Mouse (Mus musculus) stomach, postnatal 0 days (tissue): ENCODE data around the gene Kif1c. TPM values are rescaled to one million over a fixed set of nuclear protein-coding genes. Genes with fewer than 3 reads are reported as not detected.
A peak's percentile ranks its signal among the peaks of the same experiment; 100 is the strongest.
"Not testable (repeated sequence)": the region's sequence is repeated elsewhere in the genome, so short reads cannot be mapped to it uniquely, and the experiment has no call there.

Experiments
- ATAC-seq: fragments of 200-750 bp; cut with Nextera tagmentation; 2 replicates; pipeline ENCODE4 v1.8.0; 2017; ENCODE audit not compliant: low FRiP score, low TSS enrichment
- DNase-seq: peaks from one replicate; pipeline ENCODE4 v3.0.0-alpha.2; 2016; ENCODE audit warnings: low spot score
- H3K27ac ChIP-seq: fragments of 300-500 bp; sonication (generic); replicated peaks from 2 replicates; pipeline ENCODE4 v1.5.1; 2014; ENCODE audit warnings: mild to moderate bottlenecking, control low read depth
- H3K27me3 ChIP-seq: fragments of 300-500 bp; sonication (generic); 2 replicates; pipeline ENCODE4 v1.6.1; 2014; ENCODE audit warnings: low read length; ENCODE audit not compliant: control insufficient read depth, insufficient read depth
- H3K36me3 ChIP-seq: fragments of 300-500 bp; sonication (generic); 2 replicates; pipeline ENCODE4 v1.6.1; 2014; ENCODE audit warnings: low read length, mixed read lengths; ENCODE audit not compliant: control insufficient read depth, insufficient read depth
- H3K4me1 ChIP-seq: fragments of 300-500 bp; sonication (generic); replicated peaks from 2 replicates; pipeline ENCODE4 v1.6.1; 2014; ENCODE audit warnings: antibody characterized with exemption; ENCODE audit not compliant: control insufficient read depth, insufficient read depth
- H3K4me2 ChIP-seq: fragments of 300-500 bp; sonication (generic); replicated peaks from 2 replicates; pipeline ENCODE4 v1.6.1; 2014; ENCODE audit warnings: low read depth, mild to moderate bottlenecking, control low read depth, moderate library complexity
- H3K4me3 ChIP-seq: fragments of 300-500 bp; sonication (generic); 2 replicates; pipeline ENCODE4 v1.5.1; 2014; ENCODE audit warnings: low read depth, low read length, control low read depth
- H3K9ac ChIP-seq: fragments of 300-500 bp; sonication (generic); 2 replicates; pipeline ENCODE4 v1.6.1; 2014; ENCODE audit warnings: mild to moderate bottlenecking, low read length, control low read depth, mixed read lengths
- H3K9me3 ChIP-seq: fragments of 300-500 bp; sonication (generic); 2 replicates; pipeline ENCODE4 v1.6.1; 2016; ENCODE audit warnings: low read length; ENCODE audit not compliant: control insufficient read depth
- CTCF ChIP-seq: IDR thresholded peaks from 2 replicates; pipeline ENCODE4 v1.5.1; 2016; ENCODE audit warnings: antibody characterized with exemption, low read depth, mild to moderate bottlenecking, moderate library complexity
- EP300 ChIP-seq: optimal IDR thresholded peaks from 2 replicates; pipeline ENCODE3; 2016; ENCODE audit warnings: antibody characterized with exemption
- WGBS: fragments of 180-500 bp; shearing (Covaris S2); extraction: QIAGEN DNeasy Blood & Tissue Kit; methylation state at CpG from one replicate; pipeline ENCODE4 v1.1.7; 2014; 5-methylcytosine and 5-hydroxymethylcytosine counted together
- polyA plus RNA-seq: library from polyadenylated mRNA; unstranded; fragments of >200 nt; fragmentation: Nextera tagmentation; extraction: Ambion mirVana; gene quantifications from 2 replicates; pipeline ENCODE4 v1.2.1, GENCODE M21; 2015

Gene Kif1c
- polyA plus RNA-seq, 1 experiment from 2014 or later: 4.7 TPM

- TF ChIP-seq CTCF (no peak), EP300 (no peak)
- Histone ChIP-seq H3K27ac (no peak overlapping the region), H3K9ac (no peak overlapping the region)
These were observed 54.1 kb downstream of the Kif1c start for GRCm38 (mm10) chr11:70754476-70754875.

GRCm38 (mm10) chr11:70754958-70755357, 54.6 kb downstream of the Kif1c start:
- no peak overlapping the region for H3K27ac ChIP-seq
- ATAC-seq: no peak
- no peak for DNase-seq

More at GRCm38 (mm10) chr11:70754476-70754875, 54.1 kb downstream of the Kif1c start:
- no peak for ATAC-seq
- Histone ChIP-seq H3K9me3 (no peaks in the 10 kb centered on the region), H3K4me3 (no peak overlapping the region), H3K36me3 (no peaks in the 10 kb centered on the region), H3K4me2 (no peak overlapping the region), H3K4me1 (no peaks in the 10 kb centered on the region), H3K27me3 (no peaks in the 10 kb centered on the region)
- no peak for DNase-seq
- 59% methylated on average over 4 of the region's 4 CpGs for WGBS

GRCm38 (mm10) chr11:70755645-70756044, 55.3 kb downstream of the Kif1c start:
- WGBS: 9% methylated on average over 7 of the region's 7 CpGs
- peak; percentile 62 for ATAC-seq
- H3K9ac ChIP-seq: no peak overlapping the region
- DNase-seq: peak; percentile 87
- no peaks in the 10 kb centered on the region for H3K27me3 ChIP-seq
- no peak overlapping the region for H3K27ac ChIP-seq
- H3K4me1 ChIP-seq: no peaks in the 10 kb centered on the region
- H3K4me3 ChIP-seq: no peak overlapping the region
- no peaks in the 10 kb centered on the region for H3K36me3 ChIP-seq
- no peaks in the 10 kb centered on the region for H3K9me3 ChIP-seq
- no peak overlapping the region for H3K4me2 ChIP-seq
- TF ChIP-seq CTCF (peak; percentile 98), EP300 (no peak)

More at GRCm38 (mm10) chr11:70754958-70755357, 54.6 kb downstream of the Kif1c start:
- H3K9ac ChIP-seq: no peak overlapping the region
- H3K4me3 ChIP-seq: no peak overlapping the region
- H3K4me1 ChIP-seq: no peaks in the 10 kb centered on the region
- H3K4me2 ChIP-seq: no peak overlapping the region
- TF ChIP-seq EP300 (no peak), CTCF (peak; percentile 57)
- H3K9me3 ChIP-seq: no peaks in the 10 kb centered on the region
- H3K27me3 ChIP-seq: no peaks in the 10 kb centered on the region
- WGBS: 53% methylated on average over 7 of the region's 7 CpGs
- H3K36me3 ChIP-seq: no peaks in the 10 kb centered on the region

DNA sequence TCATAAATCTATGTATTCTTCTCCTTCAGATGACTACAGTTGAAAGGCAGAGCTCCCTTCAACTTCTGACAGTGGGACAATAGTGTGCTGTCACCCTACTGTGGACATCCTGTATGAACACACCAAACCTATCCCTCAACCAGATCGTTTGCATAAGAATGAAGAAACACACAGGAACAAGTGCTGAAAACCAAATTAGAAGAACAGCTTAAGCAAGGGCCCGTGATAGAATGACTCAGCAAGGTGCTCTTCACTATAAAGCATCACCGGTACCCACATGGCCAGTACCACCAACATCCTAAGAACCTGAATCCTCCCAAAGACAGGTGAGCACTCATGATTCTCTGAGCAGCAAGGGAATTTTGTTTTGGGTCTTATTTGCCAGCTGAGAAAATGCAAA, 60.1 kb downstream of the Kif1c start:
- ATAC-seq, H3K9me3 ChIP-seq: not testable (repeated sequence)
- WGBS: 60% methylated on average over 3 of the region's 3 CpGs

GRCm38 (mm10) chr11:70762641-70763040, 62.3 kb downstream of the Kif1c start:
- Histone ChIP-seq H3K4me3 (no peak overlapping the region), H3K4me2 (no peak overlapping the region), H3K27ac (no peak overlapping the region), H3K4me1 (peaks cover 2% of the 10 kb centered on the region; the same call in 1 of the 2 replicates), H3K36me3 (no peaks in the 10 kb centered on the region), H3K9me3 (no peaks in the 10 kb centered on the region), H3K9ac (no peak overlapping the region), H3K27me3 (no peaks in the 10 kb centered on the region)
- ATAC-seq (no peak), DNase-seq (no peak)
- no peak for TF ChIP-seq CTCF
- TF ChIP-seq EP300: no peak
- WGBS: 86% methylated on average over 9 of the region's 9 CpGs

More for the DNA sequence above, 60.1 kb downstream of the Kif1c start:
- H3K4me3 ChIP-seq, H3K4me1 ChIP-seq, H3K9ac ChIP-seq, H3K27me3 ChIP-seq, H3K27ac ChIP-seq, H3K36me3 ChIP-seq, DNase-seq, H3K4me2 ChIP-seq: not testable (repeated sequence)

GRCm38 (mm10) chr11:70763582-70763935, 63.2 kb downstream of the Kif1c start:
- H3K27me3 ChIP-seq: no peaks in the 10 kb centered on the region
- TF ChIP-seq EP300 (no peak), CTCF (no peak)
- WGBS: 27% methylated on average over 3 of the region's 3 CpGs
- peak overlapping the region; percentile 77 for H3K9ac ChIP-seq
- H3K27ac ChIP-seq: peak overlapping the region; percentile 61
- peak overlapping the region; percentile 74 for H3K4me2 ChIP-seq
- H3K9me3 ChIP-seq: no peaks in the 10 kb centered on the region
- H3K4me1 ChIP-seq: peaks cover 2% of the 10 kb centered on the region; the same call in 1 of the 2 replicates
- peak overlapping the region; percentile 65 for H3K4me3 ChIP-seq
- no peak for DNase-seq
- no peaks in the 10 kb centered on the region for H3K36me3 ChIP-seq
- ATAC-seq: no peak; the same call in 1 of the 2 replicates
